Mouse (Mus musculus) heart, adult 2 months (tissue): ENCODE data around the gene Flad1. TPM values are rescaled to one million over a fixed set of nuclear protein-coding genes. Genes with fewer than 3 reads are reported as not detected.

Experiments used
- DNase-seq, 2 experiments: peaks; one replicate each; pipeline ENCODE4 v3.0.0; 2021
- H3K27ac ChIP-seq: fragments of 200-600 bp; 2 replicates; pipeline ENCODE4 v1.8.1; 2022
- H3K27me3 ChIP-seq: fragments of 200-500 bp; 2 replicates; pipeline ENCODE4 v1.6.1; 2012; ENCODE audit warnings: mild to moderate bottlenecking, low read length, inconsistent platforms, mixed read lengths; ENCODE audit not compliant: control insufficient read depth, insufficient read depth
- H3K36me3 ChIP-seq: fragments of 200-500 bp; 2 replicates; pipeline ENCODE4 v1.6.1; 2012; ENCODE audit warnings: low read length, inconsistent platforms; ENCODE audit not compliant: control insufficient read depth, insufficient read depth
- H3K4me1 ChIP-seq: fragments of 200-500 bp; 2 replicates; pipeline ENCODE4 v1.6.1; 2011; ENCODE audit warnings: low read length; ENCODE audit not compliant: control insufficient read depth, insufficient read depth
- H3K4me3 ChIP-seq: fragments of 200-600 bp; 2 replicates; pipeline ENCODE4 v1.8.1; 2022
- H3K79me2 ChIP-seq: fragments of 200-500 bp; replicated peaks from 2 replicates; pipeline ENCODE4 v1.6.1; 2012; ENCODE audit warnings: mild to moderate bottlenecking, inconsistent platforms, low read length, moderate library complexity, mixed read lengths; ENCODE audit not compliant: control insufficient read depth, insufficient read depth
- H3K9ac ChIP-seq: fragments of 200-500 bp; 2 replicates; pipeline ENCODE4 v1.6.1; 2012; ENCODE audit warnings: low read depth, mild to moderate bottlenecking, control low read depth, inconsistent platforms, low read length, mixed read lengths
- CTCF ChIP-seq: fragments of 200-600 bp; IDR thresholded peaks from 2 replicates; pipeline ENCODE4 v1.8.1; 2022; ENCODE audit warnings: antibody characterized with exemption, mild to moderate bottlenecking, moderate library complexity
- EP300 ChIP-seq: fragments of 200-500 bp; IDR thresholded peaks from 2 replicates; pipeline ENCODE4 v1.6.1; 2011; ENCODE audit warnings: low read depth, low read length, control low read depth; ENCODE audit not compliant: insufficient read depth
- POLR2A ChIP-seq: fragments of 200-500 bp; IDR thresholded peaks from 2 replicates; pipeline ENCODE4 v1.6.1; 2011; ENCODE audit warnings: mild to moderate bottlenecking, low read depth, low read length, control low read depth; ENCODE audit not compliant: insufficient read depth
- WGBS: fragments of 180-500 bp; shearing (Covaris S2); methylation state at CpG from one replicate; pipeline ENCODE4 v1.1.7; 2018; 5-methylcytosine and 5-hydroxymethylcytosine counted together
- intact Hi-C: fragments of 180-260 bp; cut with DNase I; formaldehyde crosslinking; loops from one replicate; pipeline ENCODE4 v1.15.1; 2025
- polyA plus RNA-seq: library from polyadenylated mRNA; depleted of rRNA; stranded (reverse); fragments of >200 nt; gene quantifications from 2 replicates; pipeline ENCODE4 v1.2.3, GENCODE M21; 2012
- total RNA-seq, 2 experiments: library from RNA; stranded (reverse); gene quantifications; 2 replicates each; pipeline ENCODE4 v1.2.3; 2021

Flad1 gene
- total and polyA plus RNA-seq, 3 experiments, result 56.1 to 81.3 (median 59.7) TPM

- 81% methylated on average over 12 of the region's 12 CpGs for WGBS
- H3K36me3 ChIP-seq, result no peaks in the 10 kb centered on the region
- H3K27ac ChIP-seq, result no peak overlapping the region
- no peak for TF ChIP-seq EP300
- no peak for TF ChIP-seq POLR2A
- no peak for TF ChIP-seq CTCF
- no peaks in the 10 kb centered on the region; the same call in 1 of the 2 replicates for H3K79me2 ChIP-seq
- no peak overlapping the region for H3K4me3 ChIP-seq
- H3K27me3 ChIP-seq, result no peaks in the 10 kb centered on the region
- peaks cover 7% of the 10 kb centered on the region for H3K4me1 ChIP-seq
- no peak overlapping the region for H3K9ac ChIP-seq
- no peak for DNase-seq
- intact Hi-C loops, result no loop called here
Observed at GRCm38 (mm10) chr3:89384331-89385076, 27.2 kb downstream of the Flad1 start.

- peaks cover 5% of the 10 kb centered on the region for H3K4me1 ChIP-seq
- no peaks in the 10 kb centered on the region for H3K36me3 ChIP-seq
- TF ChIP-seq EP300, result no peak
- no peak for TF ChIP-seq POLR2A
- no peak for TF ChIP-seq CTCF
- no peaks in the 10 kb centered on the region; the same call in 1 of the 2 replicates for H3K79me2 ChIP-seq
- H3K27me3 ChIP-seq, result no peaks in the 10 kb centered on the region
- 78% methylated on average over 5 of the region's 5 CpGs for WGBS
- intact Hi-C loops, result no loop called here
- no peak overlapping the region for H3K9ac ChIP-seq
- H3K4me3 ChIP-seq, result no peak overlapping the region
- no peak for DNase-seq
- H3K27ac ChIP-seq, result no peak overlapping the region
Observed at GRCm38 (mm10) chr3:89383651-89384255, 27.9 kb downstream of the Flad1 start.

- DNase-seq, result no peak
- Histone ChIP-seq H3K9ac (no peak overlapping the region), H3K27me3 (no peaks in the 10 kb centered on the region), H3K36me3 (no peaks in the 10 kb centered on the region), H3K4me1 (0 out of 2 replicates have a peak, but pooled peaks cover 1% of the 10 kb centered on the region), H3K4me3 (no peak overlapping the region), H3K79me2 (no peaks in the 10 kb centered on the region; the same call in 1 of the 2 replicates), H3K27ac (no peak overlapping the region)
- intact Hi-C loops, result no loop called here
- 62% methylated on average over 5 of the region's 5 CpGs for WGBS
- TF ChIP-seq CTCF, result no peak
- no peak for TF ChIP-seq POLR2A
- no peak for TF ChIP-seq EP300
Observed at GRCm38 (mm10) chr3:89382950-89383349, 28.7 kb downstream of the Flad1 start.

- 77% methylated on average over 9 of the region's 9 CpGs for WGBS
- Histone ChIP-seq H3K4me1 (0 out of 2 replicates have a peak, but pooled peaks cover 1% of the 10 kb centered on the region), H3K27me3 (no peaks in the 10 kb centered on the region), H3K36me3 (no peaks in the 10 kb centered on the region), H3K27ac (no peak overlapping the region), H3K79me2 (no peaks in the 10 kb centered on the region), H3K4me3 (no peak overlapping the region), H3K9ac (no peak overlapping the region)
- no peak for DNase-seq
- intact Hi-C loops, result no loop called here
- no peak for TF ChIP-seq EP300
- no peak for TF ChIP-seq POLR2A
- TF ChIP-seq CTCF, result no peak
Observed at GRCm38 (mm10) chr3:89382033-89382882, 29.4 kb downstream of the Flad1 start.

- 86% methylated on average over 11 of the region's 11 CpGs for whole genome bisulfite sequencing
- DNase-seq, result no peak
- Histone ChIP-seq H3K79me2 (no peaks in the 10 kb centered on the region), H3K4me1 (0 out of 2 replicates have a peak, but pooled peaks cover 1% of the 10 kb centered on the region), H3K27me3 (no peaks in the 10 kb centered on the region), H3K27ac (no peak overlapping the region), H3K9ac (no peak overlapping the region), H3K4me3 (no peak overlapping the region), H3K36me3 (no peaks in the 10 kb centered on the region)
- intact Hi-C loops, result no loop called here
- TF ChIP-seq EP300, result no peak
- no peak for TF ChIP-seq CTCF
- no peak for TF ChIP-seq POLR2A
Observed at GRCm38 (mm10) chr3:89381233-89381632, 30.4 kb downstream of the Flad1 start.
